Mouse (Mus musculus) stomach, embryonic 16.5 days (tissue): ENCODE measurements around the gene Mfsd4b5. TPM values are rescaled to one million over a fixed set of nuclear protein-coding genes. Genes with fewer than 3 reads are reported as not detected.
"Not testable (repeated sequence)": the region's sequence is repeated elsewhere in the genome, so short reads cannot be mapped to it uniquely, and the experiment has no call there.

Source experiments
- ATAC-seq: fragments of 200-750 bp; cut with Nextera tagmentation; 2 replicates; pipeline ENCODE4 v1.8.0; 2017; ENCODE audit warnings: moderate number of reproducible peaks, moderate TSS enrichment; ENCODE audit not compliant: insufficient read depth, low FRiP score
- H3K27ac ChIP-seq: fragments of 300-500 bp; sonication (generic); 2 replicates; pipeline ENCODE4 v1.5.1; 2014; ENCODE audit warnings: low read length
- H3K27me3 ChIP-seq: fragments of 300-500 bp; sonication (generic); 2 replicates; pipeline ENCODE4 v1.6.1; 2014; ENCODE audit warnings: low read length, control low read depth, mixed read lengths; ENCODE audit not compliant: control insufficient read depth, insufficient read depth
- H3K36me3 ChIP-seq: fragments of 300-500 bp; sonication (generic); 2 replicates; pipeline ENCODE4 v1.6.1; 2014; ENCODE audit warnings: low read length; ENCODE audit not compliant: control insufficient read depth, insufficient read depth
- H3K4me1 ChIP-seq: fragments of 300-500 bp; sonication (generic); 2 replicates; pipeline ENCODE4 v1.6.1; 2014; ENCODE audit warnings: low read length, control low read depth, mixed read lengths; ENCODE audit not compliant: control insufficient read depth, insufficient read depth
- H3K4me2 ChIP-seq: fragments of 300-500 bp; sonication (generic); 2 replicates; pipeline ENCODE4 v1.6.1; 2014; ENCODE audit warnings: low read depth, low read length, mixed read lengths
- H3K4me3 ChIP-seq: fragments of 300-500 bp; sonication (generic); replicated peaks from 2 replicates; pipeline ENCODE4 v1.5.1; 2014; ENCODE audit warnings: mild to moderate bottlenecking, low read length
- H3K9ac ChIP-seq: fragments of 300-500 bp; sonication (generic); 2 replicates; pipeline ENCODE4 v1.6.1; 2014; ENCODE audit warnings: low read length
- H3K9me3 ChIP-seq: fragments of 300-500 bp; sonication (generic); replicated peaks from 2 replicates; pipeline ENCODE4 v1.6.1; 2016; ENCODE audit warnings: low read length, control low read depth; ENCODE audit not compliant: control insufficient read depth
- WGBS: fragments of 180-500 bp; shearing (Covaris S2); extraction: QIAGEN DNeasy Blood & Tissue Kit; methylation state at CpG from one replicate; pipeline ENCODE4 v1.1.7; 2014; 5-methylcytosine and 5-hydroxymethylcytosine counted together
- polyA plus RNA-seq: library from polyadenylated mRNA; unstranded; fragments of >200 nt; fragmentation: Nextera tagmentation; extraction: Ambion mirVana; gene quantifications from 2 replicates; pipeline ENCODE4 v1.2.1, GENCODE M21; 2015

The Mfsd4b5 gene
- polyA plus RNA-seq, 1 experiment from 2014 or later, result 0.08 TPM

- Histone ChIP-seq H3K4me2 (no peak overlapping the region), H3K9ac (no peak overlapping the region), H3K27me3 (no peaks in the 10 kb centered on the region), H3K27ac (no peak overlapping the region), H3K9me3 (no peaks in the 10 kb centered on the region), H3K4me1 (no peaks in the 10 kb centered on the region), H3K36me3 (no peaks in the 10 kb centered on the region), H3K4me3 (no peak overlapping the region)
- ATAC-seq, result no peak
- WGBS, result 65% methylated on average over 4 of the region's 4 CpGs
These were observed 28.2 kb downstream of the Mfsd4b5 start for GRCm38 (mm10) chr10:39958266-39958665.

GRCm38 (mm10) chr10:39956340-39956878 lies 30.0 kb downstream of the Mfsd4b5 start:
- WGBS, result 71% methylated on average over 2 of the region's 2 CpGs
- ATAC-seq, result no peak

GRCm38 (mm10) chr10:39955163-39955562 lies 31.3 kb downstream of the Mfsd4b5 start:
- ATAC-seq, result no peak
- 72% methylated on average over 2 of the region's 2 CpGs for WGBS

More at GRCm38 (mm10) chr10:39956340-39956878, 30.0 kb downstream of the Mfsd4b5 start:
- Histone ChIP-seq H3K27me3 (no peaks in the 10 kb centered on the region), H3K36me3 (no peaks in the 10 kb centered on the region), H3K4me2 (no peak overlapping the region), H3K4me3 (no peak overlapping the region), H3K9ac (no peak overlapping the region), H3K27ac (no peak overlapping the region), H3K9me3 (no peaks in the 10 kb centered on the region), H3K4me1 (no peaks in the 10 kb centered on the region)

GRCm38 (mm10) chr10:39949377-39949954 lies 37.0 kb downstream of the Mfsd4b5 start:
- no peak overlapping the region for H3K4me2 ChIP-seq
- no peaks in the 10 kb centered on the region for H3K9me3 ChIP-seq
- H3K27ac ChIP-seq, result no peak overlapping the region
- ATAC-seq, result no peak
- no peaks in the 10 kb centered on the region for H3K4me1 ChIP-seq
- no peaks in the 10 kb centered on the region for H3K36me3 ChIP-seq
- H3K27me3 ChIP-seq, result no peaks in the 10 kb centered on the region
- H3K9ac ChIP-seq, result no peak overlapping the region
- no peak overlapping the region for H3K4me3 ChIP-seq
- WGBS, result 95% methylated on average over 2 of the region's 2 CpGs

More at GRCm38 (mm10) chr10:39955163-39955562, 31.3 kb downstream of the Mfsd4b5 start:
- no peak overlapping the region for H3K9ac ChIP-seq
- H3K27ac ChIP-seq, result no peak overlapping the region
- H3K4me1 ChIP-seq, result no peaks in the 10 kb centered on the region
- no peaks in the 10 kb centered on the region for H3K27me3 ChIP-seq
- H3K4me3 ChIP-seq, result no peak overlapping the region
- no peak overlapping the region for H3K4me2 ChIP-seq
- no peaks in the 10 kb centered on the region for H3K9me3 ChIP-seq
- H3K36me3 ChIP-seq, result no peaks in the 10 kb centered on the region

- H3K4me1 ChIP-seq, H3K9me3 ChIP-seq, H3K27me3 ChIP-seq, H3K4me2 ChIP-seq, H3K4me3 ChIP-seq, ATAC-seq, H3K36me3 ChIP-seq, H3K27ac ChIP-seq, H3K9ac ChIP-seq: not testable (repeated sequence)
- WGBS, result 80% methylated on average over 3 of the region's 3 CpGs
These were observed 39.3 kb downstream of the Mfsd4b5 start for GRCm38 (mm10) chr10:39947195-39947594.

- Histone ChIP-seq H3K4me1 (no peaks in the 10 kb centered on the region), H3K27ac (no peak overlapping the region), H3K9ac (no peak overlapping the region), H3K27me3 (no peaks in the 10 kb centered on the region), H3K4me3 (no peak overlapping the region), H3K4me2 (no peak overlapping the region), H3K9me3 (no peaks in the 10 kb centered on the region), H3K36me3 (no peaks in the 10 kb centered on the region)
- WGBS, result 75% methylated on average over 7 of the region's 7 CpGs
- ATAC-seq, result no peak
These were observed 49.9 kb downstream of the Mfsd4b5 start for GRCm38 (mm10) chr10:39936553-39936952.

- Histone ChIP-seq H3K9ac (peak within 1 kb of the TSS; percentile 74), H3K36me3 (no peaks in the 10 kb centered on the region), H3K9me3 (no peaks in the 10 kb centered on the region), H3K27me3 (peaks cover 3% of the 10 kb centered on the region; the same call in 1 of the 2 replicates), H3K4me2 (peak within 1 kb of the TSS; percentile 90), H3K4me1 (no peaks in the 10 kb centered on the region), H3K27ac (no peak within 1 kb of the TSS), H3K4me3 (peak within 1 kb of the TSS; percentile 48)
- WGBS, result 1% methylated on average over 39 of the region's 41 CpGs
- ATAC-seq, result peak; percentile 69; the same call in 1 of the 2 replicates
These were observed 59.8 kb downstream of the Mfsd4b5 start, which contains the start of gene Mfsd4b2 for GRCm38 (mm10) chr10:39926616-39927139. Mfsd4b2 (minus strand) TSS chr10:39926923.

- H3K4me2 ChIP-seq, H3K4me1 ChIP-seq, H3K27me3 ChIP-seq, H3K9me3 ChIP-seq, H3K27ac ChIP-seq, H3K36me3 ChIP-seq, H3K9ac ChIP-seq, H3K4me3 ChIP-seq: not testable (repeated sequence)
- WGBS, result 57% methylated on average over 8 of the region's 8 CpGs
- ATAC-seq, result peak; percentile 58
These were observed 61.9 kb downstream of the Mfsd4b5 start for GRCm38 (mm10) chr10:39924556-39924955.

- H3K36me3 ChIP-seq, result no peaks in the 10 kb centered on the region
- H3K4me2 ChIP-seq, result no peak overlapping the region
- H3K9me3 ChIP-seq, result no peaks in the 10 kb centered on the region
- H3K4me1 ChIP-seq, result no peaks in the 10 kb centered on the region
- no peak for ATAC-seq
- no peaks in the 10 kb centered on the region for H3K27me3 ChIP-seq
- no peak overlapping the region for H3K9ac ChIP-seq
- H3K4me3 ChIP-seq, result no peak overlapping the region
- no peak overlapping the region for H3K27ac ChIP-seq
These were observed 73.8 kb downstream of the Mfsd4b5 start for GRCm38 (mm10) chr10:39912616-39913015.
